In genomic region chr1:119082231-119082991, GRCm38 (mm10) we compare ENCODE assay signal across 8 mouse cellular contexts. TPM values are rescaled to one million over a fixed set of nuclear protein-coding genes. Genes with fewer than 3 reads are reported as not detected.
DNase-seq lines count a peak whose midpoint lies in the region; ATAC-seq lines count a peak whose summit lies in the region.

No protein-coding gene starts in this region.

- DNase-seq in urinary bladder, postnatal 36 days (ENCODE audit: low spot score in 2 of 2), result peak; percentile 23 to 36
- DNase-seq in urinary bladder, adult 2 months (ENCODE audit: low spot score), result no peak
- peak; percentile 65 to 77 for DNase-seq in cerebellum, postnatal 25 days
- DNase-seq in kidney, postnatal 36 days, result peak; percentile 37 to 80
- peak; percentile 51 for DNase-seq in retina, postnatal 7 days (ENCODE audit: low read depth, low spot score)

- no peak overlapping the region for H3K9ac ChIP-seq in lung, embryonic 15.5 days

- no peaks in the 10 kb centered on the region for H3K36me3 ChIP-seq in lung, embryonic 15.5 days

- H3K4me2 ChIP-seq in lung, embryonic 15.5 days, result no peak overlapping the region

- H3K4me1 ChIP-seq in lung, embryonic 15.5 days, result no peaks in the 10 kb centered on the region

- no peak overlapping the region for H3K4me3 ChIP-seq in lung, embryonic 15.5 days

- H3K9me3 ChIP-seq in lung, embryonic 15.5 days, result no peaks in the 10 kb centered on the region

- no peak overlapping the region for H3K27ac ChIP-seq in lung, embryonic 15.5 days

- 30% methylated on average over 12 of the region's 12 CpGs for WGBS in lung, embryonic 15.5 days

- peaks cover 54% of the 10 kb centered on the region for H3K27me3 ChIP-seq in lung, embryonic 15.5 days

- ATAC-seq in granulocyte monocyte progenitor cell, adult 5-6 weeks (replicated peaks; ENCODE audit: poor library complexity, severe bottlenecking), result peak; percentile 61
- peak; percentile 43; the same call in 1 of the 2 replicates for ATAC-seq in lung, embryonic 15.5 days (ENCODE audit: borderline replicate concordance, extremely low read depth, low FRiP score, low TSS enrichment)
- no peak for ATAC-seq in inflammation-experienced regulatory T-cells, adult 6 months

RNA-seq across cellular contexts. Expression of gene Gli2, which starts 29.0 kb away (rescaled TPM):
- polyA plus RNA-seq in urinary bladder, adult 2 months (2012; rRNA removed), result 4.6 and 10.9 TPM in 2 replicates
- not detected in 2 replicates for total RNA-seq in granulocyte monocyte progenitor cell, adult 5-6 weeks (2014; fragmentation: Nextera tagmentation)
- total RNA-seq in granulocyte monocyte progenitor cell, adult 5-6 weeks (2017), result not detected in 2 replicates
- polyA plus RNA-seq in lung, embryonic 15.5 days (2015; fragmentation: Nextera tagmentation; extraction: Ambion mirVana), result 7.5 and 8.6 TPM in 2 replicates
- polyA plus RNA-seq in inflammation-experienced regulatory T-cells, adult 6 months (2017; shearing (Covaris generic)), result not detected
